Mouse (Mus musculus) MEL (cell line): Measurements from ENCODE around the gene Kif11. TPM values are rescaled to one million over a fixed set of nuclear protein-coding genes. Genes with fewer than 3 reads are reported as not detected.

ENCODE experiments used
- DNase-seq: peaks from one replicate; pipeline ENCODE4 v3.0.0; 2011; ENCODE audit warnings: low read depth, low spot score
- H3K27ac ChIP-seq: 2 replicates; pipeline ENCODE4 v1.5.1; 2012; ENCODE audit warnings: low read depth, mild to moderate bottlenecking, control low read depth, low read length, moderate library complexity; ENCODE audit not compliant: control insufficient read depth
- H3K27me3 ChIP-seq, 2 experiments: fragments of 150-350 bp in 1 of 2; sonication (generic) in 1 of 2; 2 replicates each; pipeline ENCODE4 v1.6.1; 2012; ENCODE audit warnings: low read length in 2 of 2, mild to moderate bottlenecking in 2 of 2, improper control_type of control experiment in 1 of 2, moderate library complexity in 1 of 2; ENCODE audit not compliant: insufficient read depth in 2 of 2, control insufficient read depth in 1 of 2
- H3K36me3 ChIP-seq, 2 experiments: 2 replicates each; pipeline ENCODE4 v1.6.1; 2012 to 2014; ENCODE audit warnings: low read length in 2 of 2, improper control_type of control experiment in 1 of 2, inconsistent platforms in 1 of 2, mild to moderate bottlenecking in 1 of 2; ENCODE audit not compliant: insufficient read depth in 2 of 2, control insufficient read depth in 1 of 2
- H3K4me1 ChIP-seq, 2 experiments: fragments of 150-350 bp in 1 of 2; sonication (generic) in 1 of 2; 2 replicates each; pipeline ENCODE4 v1.6.1; 2012; ENCODE audit warnings: low read length in 2 of 2, improper control_type of control experiment in 1 of 2, mild to moderate bottlenecking in 1 of 2; ENCODE audit not compliant: insufficient read depth in 2 of 2, control insufficient read depth in 1 of 2
- H3K4me3 ChIP-seq, 2 experiments: fragments of 150-350 bp in 1 of 2; sonication (generic) in 1 of 2; 2 replicates each; pipeline ENCODE4 v1.5.1; 2012; ENCODE audit warnings: low read depth in 2 of 2, low read length in 2 of 2, mild to moderate bottlenecking in 2 of 2, moderate library complexity in 2 of 2, control low read depth in 1 of 2, improper control_type of control experiment in 1 of 2; ENCODE audit not compliant: control insufficient read depth in 1 of 2, insufficient read depth in 1 of 2
- H3K79me2 ChIP-seq: 2 replicates; pipeline ENCODE4 v1.6.1; 2012; ENCODE audit warnings: mild to moderate bottlenecking, low read length, moderate library complexity; ENCODE audit not compliant: control insufficient read depth, poor library complexity, insufficient read depth
- H3K9ac ChIP-seq: 2 replicates; pipeline ENCODE4 v1.6.1; 2012; ENCODE audit warnings: low read depth, mild to moderate bottlenecking, control low read depth, low read length, moderate library complexity; ENCODE audit not compliant: control insufficient read depth, poor library complexity, severe bottlenecking
- H3K9me3 ChIP-seq: fragments of 150-350 bp; sonication (generic); replicated peaks from 2 replicates; pipeline ENCODE4 v1.6.1; 2012; ENCODE audit warnings: mild to moderate bottlenecking, low read length, improper control_type of control experiment, moderate library complexity; ENCODE audit not compliant: insufficient read depth
- BHLHE40 ChIP-seq: IDR thresholded peaks from 2 replicates; pipeline ENCODE4 v1.6.1; 2012; ENCODE audit warnings: low read depth, mild to moderate bottlenecking, inconsistent platforms, low read length, improper control_type of control experiment, borderline replicate concordance
- E2F4 ChIP-seq: IDR thresholded peaks from 2 replicates; pipeline ENCODE4 v1.6.1; 2011; ENCODE audit warnings: low read depth, low read length, improper control_type of control experiment, borderline replicate concordance
- ETS1 ChIP-seq: IDR thresholded peaks from 2 replicates; pipeline ENCODE4 v1.6.1; 2012; ENCODE audit warnings: low read depth, mild to moderate bottlenecking, inconsistent platforms, low read length, improper control_type of control experiment, moderate library complexity
- JUND ChIP-seq: IDR thresholded peaks from 2 replicates; pipeline ENCODE4 v1.6.1; 2011; ENCODE audit warnings: low read depth, mild to moderate bottlenecking, improper control_type of control experiment, low read length
- MAZ ChIP-seq: IDR thresholded peaks from 2 replicates; pipeline ENCODE4 v1.6.1; 2012; ENCODE audit warnings: low read depth, mild to moderate bottlenecking, inconsistent platforms, low read length, improper control_type of control experiment
- RCOR1 ChIP-seq: IDR thresholded peaks from 2 replicates; pipeline ENCODE4 v1.6.1; 2012; ENCODE audit warnings: low read depth, mild to moderate bottlenecking, inconsistent platforms, low read length, improper control_type of control experiment
- USF1 ChIP-seq: IDR thresholded peaks from 2 replicates; pipeline ENCODE4 v1.6.1; 2014; ENCODE audit warnings: low read depth, mild to moderate bottlenecking, inconsistent platforms, low read length, improper control_type of control experiment, moderate library complexity
- ZC3H11A ChIP-seq: IDR thresholded peaks from 2 replicates; pipeline ENCODE4 v1.6.1; 2012; ENCODE audit warnings: low read depth, mild to moderate bottlenecking, inconsistent platforms, low read length, improper control_type of control experiment
- ZMIZ1 ChIP-seq: IDR thresholded peaks from 2 replicates; pipeline ENCODE4 v1.6.1; 2012; ENCODE audit warnings: low read depth, mild to moderate bottlenecking, inconsistent platforms, low read length, improper control_type of control experiment, moderate library complexity
- ZNF384 ChIP-seq: IDR thresholded peaks from 2 replicates; pipeline ENCODE4 v1.6.1; 2012; ENCODE audit warnings: low read depth, mild to moderate bottlenecking, inconsistent platforms, low read length, improper control_type of control experiment
- polyA plus RNA-seq, 2 experiments: library from polyadenylated mRNA; stranded (reverse) in 1 of 2; unstranded in 1 of 2; fragments of >175 nt in 1 of 2; fragments of >200 nt in 1 of 2; gene quantifications; 2 replicates each; pipeline versions ENCODE4 v1.2.1 to v1.2.4; 2012; ENCODE audit warnings: low replicate concordance in 2 of 2, low read depth in 1 of 2; ENCODE audit not compliant: insufficient read length in 2 of 2, insufficient read depth in 1 of 2, missing spikeins in 1 of 2
- total RNA-seq: library from RNA; depleted of rRNA; stranded (reverse); fragments of 300-350 nt; gene quantifications from 2 replicates; pipeline ENCODE4 v1.2.3, GENCODE M21; 2012

Gene Kif11
- total and polyA plus RNA-seq, 3 experiments = 44.8 to 50.5 (median 50.1) TPM

DNA sequence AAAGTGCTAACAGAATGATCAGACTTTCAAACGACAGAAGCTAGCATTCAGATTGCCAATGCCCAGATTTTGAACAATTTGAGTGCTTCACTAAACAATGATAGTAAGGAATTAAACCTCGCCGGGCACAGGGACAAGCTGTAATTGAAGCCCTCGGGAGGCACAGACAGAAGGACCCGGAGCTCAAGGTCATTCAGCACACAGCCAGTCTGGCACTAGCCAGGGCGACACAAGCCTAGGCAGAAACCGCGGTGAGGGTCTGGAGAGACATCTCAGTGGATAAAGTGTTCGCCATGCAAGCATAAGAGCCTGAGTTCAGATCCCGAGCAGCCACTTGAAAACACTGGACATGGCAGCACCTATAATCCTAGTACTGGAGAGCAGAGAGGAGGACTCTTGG, 27.9 kb upstream of the Kif11 start:
- no peak for DNase-seq
- TF ChIP-seq ZNF384 (no peak), E2F4 (no peak), ETS1 (no peak), MAZ (no peak)
- Histone ChIP-seq H3K4me3 (no peak overlapping the region), H3K4me1 (peaks cover 3 to 4% of the 10 kb centered on the region in 2 experiments; a peak in 3 of 4 replicates), H3K27me3 (no peaks in the 10 kb centered on the region), H3K9ac (no peak overlapping the region), H3K79me2 (peaks cover 30% of the 10 kb centered on the region), H3K27ac (no peak overlapping the region), H3K9me3 (no peaks in the 10 kb centered on the region), H3K36me3 (peaks cover 4 to 12% of the 10 kb centered on the region in 2 experiments; a peak in 3 of 4 replicates)

DNA sequence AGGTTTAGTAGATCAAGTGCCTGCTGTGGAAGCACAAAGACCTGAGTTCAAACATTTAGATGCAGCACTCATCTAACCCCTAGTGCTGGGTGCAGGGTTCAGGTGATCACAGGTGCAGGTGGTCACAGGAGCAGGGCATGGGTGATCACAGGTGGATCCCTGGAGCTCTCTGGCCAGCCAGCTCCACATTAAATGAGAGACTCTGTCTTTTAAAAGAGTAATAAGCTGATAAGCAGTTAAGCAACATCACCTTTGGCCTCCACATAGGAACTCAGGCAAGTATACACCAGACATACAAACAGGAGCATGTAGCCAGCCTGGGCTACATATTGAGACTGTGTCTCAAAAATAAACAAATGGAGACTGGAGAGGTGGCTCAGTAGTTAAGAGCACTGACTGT, 27.3 kb upstream of the Kif11 start:
- TF ChIP-seq BHLHE40 = no peak
- TF ChIP-seq RCOR1 = no peak
- TF ChIP-seq, all 39 proteins: peak for 0
- no peak for DNase-seq
- H3K36me3 ChIP-seq = peaks cover 4 to 10% of the 10 kb centered on the region in 2 experiments; a peak in 3 of 4 replicates
- H3K9me3 ChIP-seq = no peaks in the 10 kb centered on the region
- no peak overlapping the region for H3K9ac ChIP-seq
- H3K27ac ChIP-seq = no peak overlapping the region
- H3K27me3 ChIP-seq = no peaks in the 10 kb centered on the region
- peaks cover 28% of the 10 kb centered on the region for H3K79me2 ChIP-seq
- H3K4me1 ChIP-seq = peaks cover 3 to 4% of the 10 kb centered on the region in 2 experiments; a peak in 3 of 4 replicates
- H3K4me3 ChIP-seq = no peak overlapping the region

GRCm38 (mm10) chr19:37352756-37353155, 23.4 kb upstream of the Kif11 start:
- DNase-seq = no peak
- Histone ChIP-seq H3K9ac (no peak overlapping the region), H3K4me1 (no peaks in the 10 kb centered on the region), H3K36me3 (peaks cover 0 to 10% of the 10 kb centered on the region in 2 experiments; a peak in 2 of 4 replicates), H3K4me3 (no peak overlapping the region), H3K79me2 (peaks cover 24% of the 10 kb centered on the region), H3K27ac (no peak overlapping the region), H3K27me3 (no peaks in the 10 kb centered on the region), H3K9me3 (no peaks in the 10 kb centered on the region)
- no peak for TF ChIP-seq MAZ
- TF ChIP-seq USF1 = no peak
- TF ChIP-seq ZMIZ1 = no peak
- no peak for TF ChIP-seq ZC3H11A
- TF ChIP-seq JUND = no peak
